Mouse (Mus musculus): ENCODE measurements around the gene Bri3.
A peak's percentile ranks its signal among the peaks of the same experiment; 100 is the strongest.

Bri3 gene

GRCm38 (mm10) chr5:144234714-144235113 is 9.5 kb upstream of the Bri3 start:
- no peak for DNase-seq (ENCODE audit: low spot score)

- DNase-seq (ENCODE audit: low spot score): no peak
These were observed 5.3 kb upstream of the Bri3 start for GRCm38 (mm10) chr5:144238969-144239368.

DNA sequence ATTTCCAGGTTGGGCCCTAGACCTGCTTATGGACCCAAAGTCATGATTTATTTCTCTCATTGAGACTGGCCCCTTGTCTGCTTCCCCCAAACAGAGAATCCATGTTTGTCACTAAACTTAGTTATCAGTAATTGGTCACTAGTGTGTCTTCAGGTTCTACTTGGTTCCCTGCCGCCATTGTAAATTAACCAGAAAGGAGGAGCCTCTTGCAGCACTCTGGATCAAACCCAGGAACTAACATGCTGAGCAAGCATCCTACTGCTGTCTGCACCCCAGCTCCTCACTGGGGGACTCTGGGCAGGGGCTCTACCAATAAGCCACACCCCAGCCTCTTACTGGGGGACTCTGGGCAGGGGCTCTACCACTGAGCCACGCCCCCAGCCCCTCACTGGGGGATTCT is 1.4 kb downstream of the Bri3 start:
- no peak for DNase-seq (ENCODE audit: low spot score)

DNA sequence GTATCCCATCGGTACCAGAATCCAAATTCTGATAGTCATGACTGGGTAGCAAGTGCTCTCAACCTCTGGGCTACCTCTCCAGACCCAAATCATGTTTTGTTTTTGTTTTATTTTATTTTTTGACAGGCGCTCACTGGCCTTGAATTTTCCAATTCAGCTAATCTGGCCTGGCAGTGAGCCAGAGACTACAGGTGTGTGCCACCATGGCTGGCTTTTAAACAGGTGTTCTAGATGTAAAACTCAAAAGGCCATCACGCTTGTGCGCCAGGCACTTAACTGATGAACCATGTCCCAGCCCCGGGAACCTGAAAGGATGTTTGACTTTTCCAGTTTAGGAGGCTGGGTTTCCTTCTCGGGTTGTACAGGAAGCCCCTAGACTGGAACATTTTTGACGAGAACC is 2.4 kb downstream of the Bri3 start:
- no peak for DNase-seq (ENCODE audit: low spot score)

DNA sequence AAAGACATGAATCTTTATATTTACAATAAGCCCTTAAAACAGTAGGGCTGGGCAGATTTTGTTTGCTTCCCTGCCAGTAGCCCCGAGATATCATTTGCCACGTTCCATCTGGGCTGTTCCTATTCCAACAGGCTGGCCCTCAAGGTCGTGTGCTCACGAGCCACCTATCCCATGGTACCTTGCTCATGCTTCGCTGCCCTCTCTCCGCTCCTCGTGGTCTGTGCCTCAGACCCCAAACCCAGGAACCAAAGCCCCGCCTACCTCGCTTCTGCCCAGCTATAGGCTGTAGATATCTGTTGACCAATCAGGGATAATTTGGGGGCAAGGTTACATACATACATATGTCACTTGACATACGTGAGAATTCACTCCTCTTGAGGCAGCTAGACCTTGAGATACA is 3.1 kb downstream of the Bri3 start:
- DNase-seq (ENCODE audit: low spot score): no peak

- DNase-seq (ENCODE audit: low spot score): no peak
These were observed 3.8 kb downstream of the Bri3 start for GRCm38 (mm10) chr5:144247906-144248585.

- DNase-seq (ENCODE audit: low spot score): no peak
These were observed 5.6 kb downstream of the Bri3 start for GRCm38 (mm10) chr5:144249871-144250270.

DNA sequence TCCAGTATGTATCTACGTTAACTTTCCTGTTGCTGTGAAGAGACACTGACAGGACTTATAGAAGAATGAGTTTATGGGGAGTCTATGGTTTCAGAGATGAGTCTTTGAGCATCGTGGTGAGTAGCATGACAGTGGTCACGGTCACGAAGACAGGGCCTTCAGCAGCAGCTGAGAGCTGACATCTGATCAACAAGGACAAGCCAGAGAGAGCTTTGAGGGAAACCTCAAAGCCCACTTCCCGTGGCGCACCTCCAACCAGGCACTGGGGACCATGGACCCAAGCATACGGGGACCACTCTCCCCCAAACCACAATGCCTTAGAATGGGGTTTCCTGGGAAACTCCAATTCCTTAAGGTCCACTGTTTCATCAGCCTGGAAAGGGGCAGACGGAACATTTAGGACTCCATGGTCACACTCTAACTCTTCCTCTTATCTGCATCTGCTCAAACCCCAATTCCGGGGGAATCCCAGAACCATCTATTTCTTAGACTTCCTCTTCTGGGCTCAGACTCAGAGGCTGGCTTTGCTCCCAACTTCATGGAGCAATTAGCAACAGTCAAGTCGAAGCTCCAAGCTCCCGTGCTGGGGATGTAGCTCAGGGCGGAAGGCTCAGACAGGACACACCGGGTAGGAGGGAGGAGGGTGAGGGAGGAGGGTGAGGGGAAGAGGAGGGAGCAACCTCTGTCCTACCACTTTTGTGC is 7.8 kb downstream of the Bri3 start:
- DNase-seq (ENCODE audit: low spot score): no peak

- no peak for DNase-seq (ENCODE audit: low spot score)
These were observed 9.0 kb downstream of the Bri3 start for GRCm38 (mm10) chr5:144253212-144253611.

- no peak for DNase-seq (ENCODE audit: low spot score)
These were observed 10.0 kb downstream of the Bri3 start for GRCm38 (mm10) chr5:144254122-144254810.

DNA sequence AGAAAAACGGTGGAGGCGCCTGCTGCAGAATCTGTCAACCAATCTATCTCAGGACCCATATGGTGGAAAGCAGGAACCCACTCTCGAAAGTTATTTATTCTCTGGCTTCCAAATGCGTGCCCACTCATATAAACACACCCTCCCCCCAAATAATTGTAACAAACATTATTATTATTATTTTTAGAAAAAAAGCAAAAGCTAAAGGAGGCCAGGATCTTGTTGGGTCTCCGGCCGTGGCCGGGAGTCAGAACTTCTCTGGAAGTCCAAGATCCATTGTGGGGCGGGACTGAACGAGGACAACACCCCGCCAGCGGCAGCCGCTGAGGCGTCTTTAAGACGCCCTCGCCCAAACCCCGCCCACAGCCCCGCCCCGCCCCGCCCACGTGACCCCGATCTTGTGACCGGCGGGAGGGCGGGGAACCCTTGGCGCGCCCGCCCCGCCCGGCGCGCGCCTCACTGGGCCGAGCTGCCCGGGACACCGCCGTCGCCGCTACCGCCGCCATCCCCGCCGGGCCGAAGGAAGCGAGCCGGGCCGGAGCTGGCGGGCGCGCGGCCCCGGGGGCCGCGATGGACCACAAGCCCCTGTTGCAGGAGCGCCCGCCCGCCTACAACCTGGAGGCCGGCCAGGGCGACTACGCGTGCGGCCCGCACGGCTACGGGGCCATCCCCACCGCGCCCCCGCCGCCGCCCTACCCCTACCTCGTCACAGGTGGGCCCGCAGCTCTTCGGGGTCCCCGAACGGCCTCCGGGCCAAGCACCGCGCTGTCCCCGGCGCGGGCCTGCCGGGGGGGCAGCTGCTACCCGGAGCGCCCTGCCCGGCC is 10.8 kb downstream of the Bri3 start:
- peak; percentile 82 for DNase-seq (ENCODE audit: low spot score)

- DNase-seq (ENCODE audit: low spot score): no peak
These were observed 11.6 kb downstream of the Bri3 start for GRCm38 (mm10) chr5:144255632-144256540.

DNA sequence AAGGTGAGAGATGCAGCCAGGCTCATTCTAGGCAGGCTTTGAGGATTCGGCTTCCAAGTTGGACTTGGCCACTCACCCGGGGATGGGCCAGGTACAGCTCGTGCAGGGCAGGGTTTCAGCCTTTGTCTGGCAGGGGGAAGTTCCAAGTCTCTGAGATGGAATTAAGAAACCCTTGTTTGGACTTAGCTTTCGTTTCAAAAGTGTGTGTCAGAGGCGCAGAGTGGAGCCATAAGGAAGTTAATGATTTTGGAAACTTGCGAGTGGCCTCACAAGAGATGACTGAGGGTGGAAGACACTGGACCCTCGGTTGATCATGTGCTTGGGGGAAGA is 12.3 kb downstream of the Bri3 start:
- DNase-seq (ENCODE audit: low spot score): no peak

- DNase-seq (ENCODE audit: low spot score): no peak
These were observed 12.7 kb downstream of the Bri3 start for GRCm38 (mm10) chr5:144256888-144257287.

DNA sequence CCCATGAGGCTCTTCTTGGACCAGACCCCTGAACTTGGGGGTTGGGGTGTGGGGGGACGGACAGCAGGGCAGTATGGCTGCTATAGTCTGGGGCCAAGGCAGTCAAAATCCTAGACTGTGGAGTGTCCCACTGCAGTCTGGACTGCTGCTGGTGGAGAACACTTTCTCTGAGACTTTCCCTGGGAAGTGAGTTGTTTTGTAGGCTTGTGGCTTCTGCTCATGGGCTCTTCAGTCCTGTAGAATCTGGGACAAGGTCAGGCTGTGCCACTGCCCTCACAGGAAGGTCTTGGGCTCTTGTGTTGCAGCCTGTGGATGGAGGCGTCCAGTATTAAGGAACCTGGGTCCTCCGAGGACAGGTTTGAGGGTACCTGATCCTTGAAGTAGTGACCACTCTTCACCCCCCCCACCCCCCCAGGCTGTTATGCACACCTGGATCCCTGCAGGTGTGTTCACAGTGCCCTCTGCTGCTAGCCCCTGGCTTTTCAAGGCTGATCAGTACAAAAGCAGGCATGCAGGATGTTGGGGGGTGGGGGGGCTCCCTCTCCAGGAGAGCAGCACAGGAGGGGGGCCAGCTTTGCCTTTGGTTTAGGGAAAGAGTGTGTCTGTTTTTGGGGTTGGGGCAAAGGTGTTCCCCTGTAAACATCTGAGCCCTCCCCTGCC is 13.3 kb downstream of the Bri3 start:
- DNase-seq (ENCODE audit: low spot score): no peak

DNA sequence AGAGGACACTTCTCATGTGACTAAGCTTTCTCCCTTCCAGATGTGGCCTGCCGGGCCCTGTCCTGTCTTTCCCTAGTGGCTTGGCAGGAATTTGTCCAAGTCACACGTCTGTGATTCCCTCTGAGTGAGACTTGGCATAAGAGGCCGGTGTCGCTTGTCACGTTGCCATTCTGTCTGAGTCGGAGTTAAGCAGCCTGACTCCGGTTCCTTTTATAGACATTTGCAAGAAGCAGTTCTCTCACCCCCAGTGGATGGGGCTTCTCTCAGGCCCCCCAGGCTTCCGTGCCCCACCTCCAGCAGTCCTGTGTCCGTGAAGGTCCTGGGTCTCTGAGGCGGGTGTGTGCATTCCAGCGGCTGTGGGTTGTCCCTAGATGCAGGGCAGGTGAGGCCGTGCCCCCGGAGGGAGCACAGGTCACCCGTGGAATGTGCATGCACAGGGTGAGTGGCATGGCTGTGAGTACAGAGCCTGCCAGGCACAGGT is 13.9 kb downstream of the Bri3 start:
- DNase-seq (ENCODE audit: low spot score): no peak

DNA sequence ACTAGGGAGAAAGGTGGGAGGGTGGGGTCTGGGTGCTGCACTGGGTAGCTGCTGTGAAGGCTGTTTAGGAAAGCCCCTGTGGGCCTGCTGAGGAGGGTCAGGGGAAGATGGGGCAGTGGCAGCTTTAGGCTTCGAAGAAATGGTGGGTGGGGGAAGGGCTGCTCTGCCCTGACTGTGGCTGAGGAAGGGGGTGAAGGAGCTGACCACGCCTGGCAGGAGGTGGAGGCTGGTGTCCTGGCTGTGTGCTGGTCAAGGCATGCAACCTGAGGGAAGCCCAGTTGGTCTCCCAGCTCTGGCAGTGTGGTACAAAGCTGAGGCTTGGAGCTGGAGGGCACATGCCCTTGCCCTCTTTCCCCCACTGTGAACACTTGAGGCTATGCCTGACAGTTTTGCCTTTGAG is 14.4 kb downstream of the Bri3 start:
- DNase-seq (ENCODE audit: low spot score): no peak

DNA sequence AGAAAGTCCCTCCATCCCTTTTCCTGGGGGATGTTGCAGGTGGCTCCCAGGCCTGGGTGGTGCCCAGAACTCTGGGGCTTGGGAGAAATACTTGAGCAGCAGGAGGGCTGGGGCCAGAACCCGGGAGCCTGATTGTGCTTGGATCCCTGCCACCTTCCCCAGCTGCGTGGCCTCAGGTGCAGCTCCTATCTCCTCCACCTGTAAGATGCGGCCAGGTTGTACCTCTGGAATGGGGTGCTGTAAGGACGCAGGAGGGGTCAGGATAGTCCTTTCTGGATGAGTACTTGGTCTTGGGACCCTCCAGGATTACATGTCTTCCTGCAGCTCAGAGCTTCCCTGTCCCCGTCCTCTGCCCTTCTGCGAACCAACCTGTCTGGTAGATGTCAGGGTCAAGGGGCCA is 15.0 kb downstream of the Bri3 start:
- DNase-seq (ENCODE audit: low spot score): no peak

GRCm38 (mm10) chr5:144260464-144260863 is 16.2 kb downstream of the Bri3 start:
- DNase-seq (ENCODE audit: low spot score): no peak

DNA sequence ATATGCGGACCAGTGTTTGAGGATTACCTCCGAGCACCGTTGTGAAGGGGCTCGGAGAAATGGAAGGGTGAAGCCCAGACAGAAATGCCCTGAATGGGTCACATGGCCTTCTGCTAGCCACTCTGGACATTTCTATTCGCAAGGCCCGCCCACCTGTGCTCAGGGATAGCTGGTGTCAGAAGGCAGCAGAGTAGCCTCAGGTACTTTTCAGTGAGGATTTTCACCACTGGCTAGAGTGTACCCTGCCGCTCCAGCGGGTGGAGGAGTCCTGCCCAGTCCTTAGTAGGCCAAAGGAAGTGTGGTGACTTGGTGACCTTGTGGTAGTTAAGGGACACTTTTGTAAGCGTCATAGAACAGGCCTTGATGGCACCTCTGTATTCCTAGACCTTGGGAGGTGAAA is 17.1 kb downstream of the Bri3 start:
- DNase-seq (ENCODE audit: low spot score): no peak

DNA sequence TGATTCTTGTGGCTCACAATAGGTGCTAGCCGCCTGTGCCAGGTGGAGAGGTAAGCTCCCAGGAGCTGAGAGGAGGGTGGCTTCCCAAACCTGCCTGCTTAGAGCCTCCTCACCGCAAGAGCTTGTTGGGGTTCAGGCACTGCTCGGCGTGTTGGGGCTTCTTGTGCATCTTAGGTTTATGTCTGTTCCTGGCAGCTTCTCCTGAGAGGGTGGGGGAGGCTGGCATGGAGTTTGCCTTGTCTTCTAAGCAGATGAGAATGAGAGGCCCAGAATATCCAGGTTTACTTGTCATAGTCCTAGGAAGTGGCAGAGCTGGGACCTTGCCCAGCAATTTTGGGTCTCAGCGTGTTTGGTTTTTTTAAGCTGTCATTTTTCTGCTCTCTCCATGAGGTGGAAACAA is 17.6 kb downstream of the Bri3 start:
- no peak for DNase-seq (ENCODE audit: low spot score)
